Mouse (Mus musculus) heart, postnatal 36 days (tissue): ENCODE data around the gene Zfp57. TPM values are rescaled to one million over a fixed set of nuclear protein-coding genes. Genes with fewer than 3 reads are reported as not detected.
"Not testable (repeated sequence)": the region's sequence is repeated elsewhere in the genome, so short reads cannot be mapped to it uniquely, and the experiment has no call there.

Source experiments
- DNase-seq, 2 experiments: peaks; one replicate each; pipeline ENCODE4 v3.0.0; 2021 to 2022
- intact Hi-C: fragments of 180-260 bp; cut with DNase I; formaldehyde crosslinking; loops from one replicate; pipeline ENCODE4 v1.15.1; 2025
- total RNA-seq, 2 experiments: library from RNA; stranded (reverse); gene quantifications; 2 replicates each; pipeline ENCODE4 v1.2.3; 2021

The Zfp57 gene
- total RNA-seq, result 1 to 10 TPM; 1.0 to 1.8 TPM

GRCm38 (mm10) chr17:37000863-37001262 lies at the start of gene Zfp57:
Gene Zfp57, plus strand, starts transcription at chr17:37001163.
- intact Hi-C loops, result no loop called here
- no peak for DNase-seq

DNA sequence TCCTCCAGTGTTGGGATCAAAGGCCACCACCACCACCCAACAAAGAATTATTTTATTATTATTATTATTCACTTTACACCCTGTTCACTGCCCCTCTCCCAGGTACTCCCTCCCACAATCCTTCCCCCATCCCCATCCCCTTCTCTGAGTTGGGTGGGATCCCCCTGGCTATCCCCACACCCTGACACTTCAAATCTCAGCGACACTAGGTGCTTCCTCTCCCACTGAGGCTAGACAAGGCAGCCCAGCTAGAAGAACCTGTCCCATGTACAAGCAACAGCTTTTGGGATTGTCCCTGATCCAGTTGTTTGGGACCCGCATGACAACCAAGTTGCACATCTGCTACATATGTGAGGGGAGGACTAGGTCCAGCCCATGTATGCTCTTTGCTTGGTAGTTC lies 48.3 kb upstream of the Zfp57 start:
- DNase-seq, result no peak
- intact Hi-C loops, result no loop called here

GRCm38 (mm10) chr17:36953062-36953461 lies 47.9 kb upstream of the Zfp57 start:
- no peak for DNase-seq
- intact Hi-C loops, result no loop called here

DNA sequence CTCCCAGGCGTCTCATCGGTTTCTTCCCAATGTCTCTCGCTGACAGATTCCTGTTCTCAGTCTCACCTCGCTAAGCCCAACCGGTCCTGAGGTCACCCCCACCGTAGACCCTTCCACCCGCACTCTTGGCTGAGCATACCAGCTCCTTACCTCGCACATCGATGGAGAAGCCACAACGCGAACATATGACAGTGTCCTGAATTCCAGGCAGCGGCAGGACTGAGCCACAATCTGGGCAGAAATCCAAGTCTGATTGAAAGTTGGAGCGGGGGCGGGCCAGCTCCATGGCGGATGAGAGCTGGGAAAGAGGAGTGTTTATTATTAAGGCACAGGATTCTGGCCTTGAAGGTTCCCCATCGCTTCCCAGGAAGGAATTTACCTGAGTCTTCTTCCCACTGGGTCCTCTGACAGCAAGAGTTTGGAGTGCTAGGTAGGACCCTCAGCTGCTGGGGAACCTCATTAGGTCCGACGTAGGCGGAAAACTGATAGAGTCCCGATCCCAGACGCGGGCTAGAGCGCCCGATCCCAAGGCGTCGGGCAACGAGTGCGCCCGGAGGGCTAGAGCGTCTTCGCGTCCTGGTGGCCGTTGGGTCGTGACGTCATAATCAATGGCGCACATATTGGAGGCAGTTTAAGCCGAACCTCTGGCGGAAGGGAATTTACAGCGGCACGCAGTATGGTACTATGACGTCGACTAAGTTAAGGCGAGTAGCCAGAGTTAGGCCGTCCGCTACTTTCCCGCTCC lies 42.8 kb upstream of the Zfp57 start, which contains the start of the genes Znrd1 and Znrd1as:
Znrd1 (minus strand) TSS at position 561 of the 745 bp plus-strand sequence.
Znrd1as (plus strand) TSS at position 594 of the 745 bp plus-strand sequence.
- peak; percentile 90 to 95 for DNase-seq

GRCm38 (mm10) chr17:36958884-36959283 lies 42.1 kb upstream of the Zfp57 start:
- intact Hi-C loops, result loop anchor here (2.0 to 5.0 kb wide), 3 partner anchors 44 to 122 kb away; partner anchors contain the start of genes Gabbr1 and Trim26
- no peak for DNase-seq

More for the DNA sequence above, 42.8 kb upstream of the Zfp57 start, which contains the start of the genes Znrd1 and Znrd1as:
- intact Hi-C loops, result loop anchor here (2.0 to 5.0 kb wide), 3 partner anchors 43 to 121 kb away; partner anchors contain the start of genes Gabbr1 and Trim26

DNA sequence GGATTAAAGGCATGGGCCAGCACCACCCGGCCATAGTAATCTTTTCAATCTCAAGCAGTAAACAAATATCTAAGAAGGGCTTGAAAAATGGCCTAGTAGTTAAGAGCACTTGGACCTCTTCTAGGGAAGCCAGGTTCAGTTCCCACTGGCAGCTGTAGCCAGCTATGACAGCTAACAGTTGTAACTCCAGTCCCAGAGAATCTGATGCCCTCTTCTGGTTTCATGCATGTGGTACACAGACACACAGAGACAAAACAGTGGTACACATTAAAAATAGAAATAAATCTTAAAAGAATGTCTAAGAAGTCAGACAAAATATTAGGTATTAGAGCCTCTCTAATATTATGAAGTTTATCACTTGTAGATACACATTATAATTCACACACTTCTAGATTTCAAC lies 39.8 kb upstream of the Zfp57 start:
- intact Hi-C loops, result no loop called here
- DNase-seq, result no peak

- no peak for DNase-seq
- intact Hi-C loops, result no loop called here
Observed at GRCm38 (mm10) chr17:36966875-36967274, 34.1 kb upstream of the Zfp57 start.

- intact Hi-C loops, result no loop called here
- no peak for DNase-seq
Observed at GRCm38 (mm10) chr17:36970316-36970890, 30.6 kb upstream of the Zfp57 start.

- intact Hi-C loops, result no loop called here
- DNase-seq, result no peak
Observed at GRCm38 (mm10) chr17:36971172-36971850, 29.7 kb upstream of the Zfp57 start.

DNA sequence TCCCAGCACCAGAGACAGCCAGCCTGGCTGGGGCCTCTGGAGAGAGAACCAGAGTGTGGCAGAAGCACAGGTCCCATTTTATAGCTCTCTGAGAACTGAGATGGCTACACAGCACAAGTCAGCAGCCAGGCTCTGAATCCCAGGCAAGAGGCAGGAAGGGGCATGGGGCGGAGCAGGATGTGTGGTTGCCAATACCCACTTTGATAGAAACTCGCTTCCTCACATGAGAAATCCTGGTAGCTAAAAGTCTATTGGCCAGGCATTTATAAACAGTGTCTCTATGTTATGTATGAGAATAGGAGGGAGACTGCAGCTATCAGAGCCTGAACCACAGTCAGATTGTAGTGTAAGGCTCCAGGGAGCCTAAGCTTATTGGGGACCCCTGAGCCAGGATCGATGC lies 28.2 kb upstream of the Zfp57 start:
- intact Hi-C loops, result no loop called here
- no peak for DNase-seq

DNA sequence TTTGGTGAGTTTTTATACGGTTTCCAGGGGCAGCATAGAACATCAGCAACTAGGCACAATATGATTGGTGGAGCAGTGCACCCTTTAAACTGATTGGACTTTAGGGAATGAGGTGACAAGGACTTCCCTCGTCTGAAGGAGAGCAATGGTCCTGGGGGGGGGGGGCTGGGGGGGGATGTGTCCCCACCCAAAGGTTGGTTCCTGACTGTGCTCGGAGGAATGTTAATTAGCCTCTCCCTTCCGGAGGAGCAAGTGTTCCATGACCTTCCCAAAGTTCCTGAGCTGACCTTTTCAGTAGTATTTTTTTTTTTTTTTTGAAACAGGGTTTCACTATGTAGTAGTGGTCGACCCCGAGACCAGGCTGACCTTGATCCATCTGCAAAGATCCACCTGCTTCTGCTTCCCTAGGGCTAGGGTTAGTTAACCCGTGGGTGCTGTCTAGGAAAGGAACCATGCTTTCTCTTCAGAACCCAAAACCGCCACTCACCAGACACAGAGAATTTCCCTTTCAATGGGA lies 27.6 kb upstream of the Zfp57 start:
- no peak for DNase-seq
- intact Hi-C loops, result no loop called here

DNA sequence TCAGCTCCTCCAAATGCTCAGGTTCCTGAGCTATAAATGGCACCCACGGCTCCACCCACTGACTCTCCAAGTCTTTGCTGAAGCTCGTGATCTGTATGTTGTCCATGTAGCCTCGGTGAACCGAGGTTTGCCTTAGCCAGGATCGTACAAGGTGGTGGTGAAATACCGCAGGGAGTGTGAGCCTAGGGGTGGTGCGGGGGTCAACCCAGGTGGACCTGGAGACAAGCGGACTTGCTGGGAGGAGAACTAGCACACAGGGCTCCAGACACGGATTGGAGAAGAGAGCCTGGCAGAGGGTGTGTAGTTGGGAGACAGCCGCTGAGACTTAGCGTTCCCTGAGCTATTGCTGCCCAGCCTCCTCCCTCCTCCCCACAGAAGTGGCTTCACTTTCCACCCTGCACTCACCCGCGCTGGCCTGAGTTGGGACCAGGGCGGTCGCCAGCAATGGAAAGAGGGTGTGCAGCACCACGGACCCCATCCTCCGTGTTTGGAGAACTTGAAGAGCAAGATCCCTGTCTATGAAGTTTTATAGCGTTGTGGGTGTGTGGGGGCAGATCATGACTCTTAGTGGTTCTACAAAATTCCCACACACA lies 19.6 kb upstream of the Zfp57 start, which contains the start of gene 2410137M14Rik:
2410137M14Rik (minus strand) TSS at position 17 of the 593 bp plus-strand sequence.
- peak; percentile 9 to 22 for DNase-seq
- intact Hi-C loops, result no loop called here

- no peak for DNase-seq
- intact Hi-C loops, result no loop called here
Observed at GRCm38 (mm10) chr17:36981845-36982244, 19.1 kb upstream of the Zfp57 start.

DNA sequence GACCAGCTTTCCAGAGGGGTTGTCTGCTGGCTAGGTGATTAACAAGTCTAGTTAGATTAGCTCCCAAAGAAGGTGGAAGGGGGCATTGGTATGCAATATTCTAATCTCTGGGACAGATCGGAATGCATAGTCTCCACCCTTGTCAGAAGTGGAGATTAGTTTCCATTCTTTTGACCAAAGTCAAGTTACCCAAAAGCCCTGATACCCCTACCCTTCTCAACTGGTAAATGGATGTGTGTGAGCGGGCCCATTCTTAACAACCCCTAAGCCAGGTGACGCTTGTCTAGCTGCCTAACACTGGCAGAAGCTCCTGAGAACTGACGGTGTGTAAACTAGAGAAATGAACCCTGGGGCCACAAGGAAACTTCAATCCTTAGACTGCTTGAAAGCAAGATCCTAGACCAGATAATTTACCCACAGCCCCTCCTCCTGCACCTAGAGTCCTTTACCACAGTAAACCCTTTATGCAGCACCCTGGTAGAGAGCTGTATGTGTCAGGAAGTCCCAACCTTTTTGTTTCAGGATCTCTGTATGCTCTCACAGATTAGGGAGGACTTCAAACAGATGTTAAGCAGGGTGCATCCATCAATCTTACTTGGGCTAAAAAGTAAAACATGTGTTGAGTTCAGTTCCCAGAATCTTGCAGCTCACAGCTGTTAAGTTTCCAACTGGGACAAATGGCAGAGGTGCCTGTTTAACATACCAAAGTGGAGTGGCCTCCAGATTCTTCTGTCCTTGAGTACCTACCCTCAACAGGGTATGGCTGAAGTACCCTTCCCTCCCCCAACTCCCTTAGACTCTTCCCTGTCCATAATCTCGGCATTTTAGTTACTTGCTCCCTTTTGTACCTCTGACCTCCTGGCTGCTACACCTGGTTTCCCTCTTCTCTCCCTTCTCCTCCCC lies 18.5 kb upstream of the Zfp57 start:
- intact Hi-C loops, result no loop called here
- no peak for DNase-seq

DNA sequence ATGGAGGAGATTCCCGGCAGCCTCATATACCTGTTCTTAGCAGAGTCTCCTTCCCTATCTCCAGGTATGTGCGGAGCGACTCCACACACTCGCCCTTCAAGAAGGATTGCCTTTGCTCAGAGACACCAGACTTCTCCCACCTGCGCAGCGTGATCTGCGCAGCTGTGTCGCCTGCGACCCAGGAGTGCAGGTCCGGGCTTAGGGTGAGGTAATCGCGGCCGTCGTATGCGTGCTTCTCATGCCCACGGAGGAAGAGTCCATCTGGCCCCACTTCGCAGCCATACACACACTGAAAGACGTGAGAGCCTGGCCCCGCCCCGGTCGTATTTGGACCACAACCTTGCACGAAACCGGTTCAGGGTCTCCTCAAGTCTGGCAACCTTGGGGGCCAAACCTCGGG lies 12.5 kb upstream of the Zfp57 start:
- DNase-seq, result no peak
- intact Hi-C loops, result no loop called here

GRCm38 (mm10) chr17:36989437-36989836 lies 11.5 kb upstream of the Zfp57 start, which contains the start of gene H2-M5:
Gene H2-M5, minus strand, starts transcription at chr17:36989537.
- intact Hi-C loops, result no loop called here
- no peak for DNase-seq

DNA sequence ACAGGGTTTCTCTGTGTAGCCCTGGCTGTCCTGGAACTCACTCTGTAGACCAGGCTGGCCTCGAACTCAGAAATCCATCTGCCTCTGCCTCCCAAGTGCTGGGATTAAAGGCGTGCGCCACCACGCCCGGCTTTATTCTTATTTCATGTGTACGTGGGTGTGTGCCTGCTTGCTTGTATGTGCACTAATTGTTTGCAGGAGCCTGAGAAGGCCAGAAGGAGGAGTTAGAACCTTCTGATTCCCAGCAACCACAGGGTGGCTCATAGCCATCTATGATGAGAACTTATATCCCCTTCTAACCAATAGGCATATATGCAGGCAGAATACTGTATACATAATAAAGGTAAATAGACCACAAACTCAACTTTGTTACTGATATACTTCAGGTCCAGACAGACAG lies 10.3 kb upstream of the Zfp57 start:
- intact Hi-C loops, DNase-seq: not testable (repeated sequence)

GRCm38 (mm10) chr17:36992336-36993104 lies 8.4 kb upstream of the Zfp57 start:
- no peak for DNase-seq
- intact Hi-C loops, result no loop called here
